Mouse (Mus musculus) left cerebral cortex, postnatal 10 days (tissue): ENCODE data around the gene Gm28053. TPM values are rescaled to one million over a fixed set of nuclear protein-coding genes. Genes with fewer than 3 reads are reported as not detected.

Source experiments
- DNase-seq, 2 experiments: peaks; one replicate each; pipeline ENCODE4 v3.0.0; 2021 to 2022; ENCODE audit warnings: low spot score in 2 of 2, mixed read lengths in 1 of 2; ENCODE audit errors: extremely low spot score in 1 of 2
- intact Hi-C: fragments of 180-260 bp; cut with DNase I; formaldehyde crosslinking; loops from one replicate; pipeline ENCODE4 v1.15.1; 2025
- total RNA-seq, 2 experiments: library from RNA; stranded (reverse); gene quantifications; 2 replicates each; pipeline ENCODE4 v1.2.3; 2021

Gm28053 gene
- total RNA-seq, 2 experiments from 2014 or later: not detected

- intact Hi-C loops: no loop called here
- no peak for DNase-seq
These were observed 18.6 kb downstream of the Gm28053 start for GRCm38 (mm10) chr6:48737053-48737452.

- DNase-seq: no peak
- intact Hi-C loops: no loop called here
These were observed 19.3 kb downstream of the Gm28053 start for GRCm38 (mm10) chr6:48737688-48738087.

DNA sequence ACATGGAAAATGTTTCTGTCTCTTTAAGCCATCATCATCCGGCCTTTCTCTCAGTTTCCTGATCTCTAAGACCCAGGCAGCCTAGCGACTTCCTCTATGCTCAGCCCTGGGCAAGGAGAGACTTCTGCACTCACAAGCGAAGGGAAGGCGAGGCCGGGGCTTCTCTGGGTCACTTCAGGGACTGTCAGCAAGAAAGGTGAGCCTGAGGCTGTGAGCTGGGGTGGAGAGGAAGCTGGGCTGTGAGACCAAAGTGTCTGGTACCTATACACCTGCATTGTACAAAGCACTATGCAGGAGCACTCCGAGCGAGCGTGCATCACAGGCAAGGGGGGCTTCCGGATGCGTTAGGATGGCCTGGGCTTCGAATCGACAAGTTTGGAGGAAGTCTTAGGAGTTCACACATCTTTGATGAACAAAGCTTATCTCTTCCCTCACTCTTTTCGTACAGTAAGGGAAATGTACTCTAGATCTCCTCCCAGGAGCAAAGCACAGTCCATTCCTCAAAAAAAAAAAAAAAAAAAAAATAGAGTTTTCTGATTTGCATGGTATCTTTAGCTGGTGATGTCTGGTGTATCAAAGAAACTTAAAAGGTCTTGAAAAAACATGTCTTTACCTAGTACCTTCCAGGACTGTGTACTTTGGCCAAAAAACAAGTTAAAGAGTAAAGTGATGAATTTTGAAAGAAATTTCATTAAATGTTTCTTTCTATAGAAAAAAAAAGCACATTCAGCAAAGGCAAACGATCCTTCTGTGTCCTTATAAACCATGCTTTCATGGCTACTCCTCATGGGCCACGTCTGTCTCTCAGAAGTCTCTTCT, 20.8 kb downstream of the Gm28053 start, which contains the start of gene Gimap1:
Gene Gimap1 (plus strand): TSS at position 94 of the 819 bp plus-strand sequence.
- peak in 1 of 2 experiments; percentile 30 for DNase-seq
- intact Hi-C loops: no loop called here

DNA sequence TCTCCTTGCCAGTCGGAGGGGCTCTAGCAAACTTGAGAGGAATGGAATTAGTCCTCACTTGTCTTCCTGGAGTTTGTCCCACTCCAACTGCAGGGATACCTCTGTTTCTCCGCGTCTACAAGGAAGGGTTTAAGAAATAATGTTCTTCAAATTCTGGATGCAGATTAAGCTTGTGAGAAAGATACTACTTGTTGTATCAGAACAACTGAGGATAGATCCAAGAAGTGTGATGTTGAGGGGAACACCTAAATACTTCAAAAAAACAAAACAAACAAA, 21.3 kb downstream of the Gm28053 start:
- DNase-seq: no peak
- intact Hi-C loops: loop anchor here (10.0 kb wide), 1 partner anchor 215 kb away; no protein-coding TSS in a partner anchor

GRCm38 (mm10) chr6:48740501-48741169, 22.2 kb downstream of the Gm28053 start:
- intact Hi-C loops: loop anchor here (10.0 kb wide), 1 partner anchor 214 kb away; no protein-coding TSS in a partner anchor
- DNase-seq: no peak

DNA sequence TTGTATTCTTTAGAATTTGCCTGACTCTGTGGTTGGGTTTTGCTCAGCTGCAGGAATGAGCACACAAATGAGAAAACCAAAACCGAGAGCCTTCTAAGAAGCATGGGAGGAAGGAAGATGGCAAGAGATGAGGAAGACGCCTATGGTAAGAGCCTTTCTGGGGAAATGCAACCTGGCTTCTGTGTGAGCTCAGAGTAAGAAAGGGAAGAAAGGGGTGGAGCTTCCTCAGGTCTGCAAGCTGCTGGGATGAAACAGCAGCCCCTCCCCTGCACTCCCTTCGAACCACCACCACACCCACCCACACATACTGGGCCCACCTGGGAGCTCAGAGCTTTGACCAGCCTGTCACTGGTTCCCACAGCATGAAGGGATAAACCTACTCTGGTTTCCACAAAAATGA, 22.9 kb downstream of the Gm28053 start:
- intact Hi-C loops: loop anchor here (10.0 kb wide), 1 partner anchor 214 kb away; no protein-coding TSS in a partner anchor
- no peak for DNase-seq

DNA sequence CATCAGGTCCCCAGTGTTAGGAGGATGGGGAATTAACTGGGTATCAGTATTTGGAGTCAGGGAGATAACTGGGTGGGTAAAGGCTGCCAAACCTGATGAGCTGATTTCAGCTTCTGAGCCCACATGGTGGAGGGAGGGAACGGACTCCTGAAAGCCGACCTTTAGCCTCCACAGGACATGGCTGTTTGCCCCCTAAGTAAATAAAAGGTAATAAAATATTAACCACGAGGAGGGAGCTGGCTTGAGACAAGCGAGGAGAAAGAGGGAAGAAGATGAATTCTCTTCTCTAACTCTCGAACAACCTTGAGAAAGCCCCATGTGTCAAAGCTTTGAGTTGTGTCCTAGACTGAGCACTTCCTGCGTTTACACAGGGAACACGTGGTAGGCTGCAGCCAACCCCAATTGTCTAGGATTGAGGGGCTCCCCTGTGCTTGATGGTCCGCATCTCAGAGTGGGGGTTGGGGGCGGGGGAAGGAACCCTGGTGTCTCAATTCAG, 23.4 kb downstream of the Gm28053 start:
- intact Hi-C loops: loop anchor here (10.0 kb wide), 1 partner anchor 213 kb away; no protein-coding TSS in a partner anchor
- no peak for DNase-seq

GRCm38 (mm10) chr6:48742422-48743351, 24.3 kb downstream of the Gm28053 start:
- intact Hi-C loops: loop anchor here (10.0 kb wide), 1 partner anchor 212 kb away; no protein-coding TSS in a partner anchor
- DNase-seq: peak in 1 of 2 experiments; percentile 34

- intact Hi-C loops: loop anchor here (10.0 kb wide), 1 partner anchor 209 kb away; no protein-coding TSS in a partner anchor
- no peak for DNase-seq
These were observed 27.1 kb downstream of the Gm28053 start for GRCm38 (mm10) chr6:48745490-48745889.

- intact Hi-C loops: loop anchor here (10.0 kb wide), 1 partner anchor 209 kb away; no protein-coding TSS in a partner anchor
- DNase-seq: peak in 1 of 2 experiments; percentile 64
These were observed 27.8 kb downstream of the Gm28053 start, which contains the start of gene Gimap5 for GRCm38 (mm10) chr6:48745959-48746889. Gene Gimap5, plus strand, starts transcription at chr6:48746197.

DNA sequence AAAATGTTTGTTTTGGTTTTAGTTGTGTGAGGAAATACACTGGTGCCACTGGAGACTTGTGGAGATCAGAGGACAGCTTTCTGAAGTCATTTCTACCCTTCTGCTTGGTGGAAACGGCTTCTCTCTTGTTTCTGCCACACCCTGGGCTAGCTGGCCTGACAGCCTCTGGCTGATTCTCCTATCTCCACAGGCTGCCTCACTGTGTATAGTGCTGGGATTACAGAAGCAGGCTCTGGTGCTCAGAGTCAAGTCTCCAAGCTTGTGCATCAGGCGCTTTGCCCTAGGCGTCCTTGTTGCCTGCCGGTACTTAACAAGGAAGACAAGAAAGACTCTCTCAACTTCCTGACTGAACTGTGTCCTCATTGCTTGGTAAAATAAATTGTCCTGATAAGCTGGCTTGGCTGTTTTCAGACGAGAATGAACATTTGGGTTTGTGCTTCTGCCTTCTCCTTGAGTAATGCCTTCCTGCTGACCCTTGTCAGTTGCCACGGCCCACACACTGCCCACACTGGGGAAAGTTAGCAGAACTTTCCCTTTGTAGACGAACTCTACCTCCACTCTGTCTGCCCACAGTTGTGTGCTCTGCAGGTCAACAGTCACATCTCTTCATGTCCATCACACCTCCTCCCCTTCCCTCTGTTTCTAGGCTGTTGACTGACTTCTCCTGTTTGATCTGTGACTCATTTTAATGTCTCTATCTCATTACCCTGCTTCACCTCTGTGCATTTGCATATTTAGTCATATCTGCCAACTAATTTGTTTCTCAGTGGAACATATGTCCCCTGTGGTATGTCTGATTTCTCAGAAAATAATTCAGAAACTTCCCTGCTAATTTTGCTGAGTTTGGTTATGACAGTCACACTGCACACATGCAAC, 28.9 kb downstream of the Gm28053 start:
- DNase-seq: no peak
- intact Hi-C loops: loop anchor here (10.0 kb wide), 1 partner anchor 207 kb away; no protein-coding TSS in a partner anchor

- intact Hi-C loops: no loop called here
- DNase-seq: no peak
These were observed 45.3 kb downstream of the Gm28053 start for GRCm38 (mm10) chr6:48763567-48764270.

GRCm38 (mm10) chr6:48764496-48764895, 46.1 kb downstream of the Gm28053 start:
- DNase-seq: no peak
- intact Hi-C loops: no loop called here

DNA sequence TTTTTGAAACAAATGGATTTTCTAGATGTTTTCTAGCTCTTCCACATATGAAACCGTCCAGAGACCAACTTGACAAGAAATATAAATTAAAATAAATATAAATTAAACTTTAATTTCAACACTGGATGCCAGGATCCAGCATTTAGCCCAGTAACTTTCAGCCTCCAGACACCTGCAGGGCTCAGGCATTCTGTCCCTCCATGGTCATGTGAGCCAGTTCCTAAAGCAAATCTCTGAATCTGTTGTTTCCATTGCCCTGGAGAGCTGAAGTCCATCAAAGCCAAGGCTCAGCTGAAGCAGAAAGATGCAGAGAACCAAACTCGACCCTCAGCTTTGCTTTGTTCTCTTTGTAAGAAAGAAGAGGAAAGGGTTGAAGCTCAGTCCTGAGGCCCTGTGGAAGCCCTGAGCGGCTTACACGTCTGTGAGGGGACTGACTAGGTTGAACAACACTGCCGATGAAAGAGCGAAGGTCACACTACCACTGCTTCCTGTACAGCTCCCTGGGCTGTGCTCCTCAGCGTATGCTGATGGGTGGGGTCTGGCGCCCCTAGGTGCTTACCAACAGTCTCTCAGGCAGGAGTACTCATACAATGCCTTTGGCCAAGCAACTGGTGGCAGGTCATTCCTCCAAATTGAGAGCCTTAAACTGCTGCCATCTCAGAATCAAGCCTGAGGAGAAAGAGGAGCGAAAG, 49.9 kb downstream of the Gm28053 start:
- intact Hi-C loops: no loop called here
- no peak for DNase-seq

- intact Hi-C loops: no loop called here
- DNase-seq: no peak
These were observed 50.5 kb downstream of the Gm28053 start for GRCm38 (mm10) chr6:48768933-48769332.
